Mouse (Mus musculus) heart, embryonic 10.5 days (tissue): Measurements from ENCODE around the gene Cebpg. TPM values are rescaled to one million over a fixed set of nuclear protein-coding genes. Genes with fewer than 3 reads are reported as not detected.

Source experiments
- DNase-seq: peaks from one replicate; pipeline ENCODE4 v3.0.0-alpha.2; 2017; ENCODE audit warnings: low spot score
- H3K27ac ChIP-seq: fragments of 300-500 bp; sonication (generic); 2 replicates; pipeline ENCODE4 v1.5.1; 2016; ENCODE audit warnings: mild to moderate bottlenecking
- H3K27me3 ChIP-seq: fragments of 300-500 bp; sonication (generic); 2 replicates; pipeline ENCODE4 v1.6.1; 2016; ENCODE audit warnings: mild to moderate bottlenecking; ENCODE audit not compliant: poor library complexity, insufficient read depth, severe bottlenecking
- H3K36me3 ChIP-seq: fragments of 300-500 bp; sonication (generic); 2 replicates; pipeline ENCODE4 v1.6.1; 2016; ENCODE audit warnings: mild to moderate bottlenecking, moderate library complexity
- H3K4me1 ChIP-seq: fragments of 300-500 bp; sonication (generic); 2 replicates; pipeline ENCODE4 v1.6.1; 2016; ENCODE audit warnings: mild to moderate bottlenecking
- H3K4me3 ChIP-seq: fragments of 300-500 bp; sonication (generic); 2 replicates; pipeline ENCODE4 v1.5.1; 2016; ENCODE audit warnings: mild to moderate bottlenecking, moderate library complexity
- H3K9me3 ChIP-seq: fragments of 300-500 bp; sonication (generic); 2 replicates; pipeline ENCODE4 v1.6.1; 2016; ENCODE audit warnings: mild to moderate bottlenecking, moderate library complexity
- WGBS: fragments of 180-500 bp; shearing (Covaris S2); methylation state at CpG from one replicate; pipeline ENCODE4 v1.1.7; 2016; 5-methylcytosine and 5-hydroxymethylcytosine counted together
- polyA plus RNA-seq: library from polyadenylated mRNA; unstranded; fragments of >200 nt; fragmentation: Nextera tagmentation; extraction: Ambion mirVana; gene quantifications from 2 replicates; pipeline ENCODE4 v1.2.1, GENCODE M21; 2016

The Cebpg gene
- polyA plus RNA-seq, 1 experiment from 2014 or later = 29.3 TPM

DNA sequence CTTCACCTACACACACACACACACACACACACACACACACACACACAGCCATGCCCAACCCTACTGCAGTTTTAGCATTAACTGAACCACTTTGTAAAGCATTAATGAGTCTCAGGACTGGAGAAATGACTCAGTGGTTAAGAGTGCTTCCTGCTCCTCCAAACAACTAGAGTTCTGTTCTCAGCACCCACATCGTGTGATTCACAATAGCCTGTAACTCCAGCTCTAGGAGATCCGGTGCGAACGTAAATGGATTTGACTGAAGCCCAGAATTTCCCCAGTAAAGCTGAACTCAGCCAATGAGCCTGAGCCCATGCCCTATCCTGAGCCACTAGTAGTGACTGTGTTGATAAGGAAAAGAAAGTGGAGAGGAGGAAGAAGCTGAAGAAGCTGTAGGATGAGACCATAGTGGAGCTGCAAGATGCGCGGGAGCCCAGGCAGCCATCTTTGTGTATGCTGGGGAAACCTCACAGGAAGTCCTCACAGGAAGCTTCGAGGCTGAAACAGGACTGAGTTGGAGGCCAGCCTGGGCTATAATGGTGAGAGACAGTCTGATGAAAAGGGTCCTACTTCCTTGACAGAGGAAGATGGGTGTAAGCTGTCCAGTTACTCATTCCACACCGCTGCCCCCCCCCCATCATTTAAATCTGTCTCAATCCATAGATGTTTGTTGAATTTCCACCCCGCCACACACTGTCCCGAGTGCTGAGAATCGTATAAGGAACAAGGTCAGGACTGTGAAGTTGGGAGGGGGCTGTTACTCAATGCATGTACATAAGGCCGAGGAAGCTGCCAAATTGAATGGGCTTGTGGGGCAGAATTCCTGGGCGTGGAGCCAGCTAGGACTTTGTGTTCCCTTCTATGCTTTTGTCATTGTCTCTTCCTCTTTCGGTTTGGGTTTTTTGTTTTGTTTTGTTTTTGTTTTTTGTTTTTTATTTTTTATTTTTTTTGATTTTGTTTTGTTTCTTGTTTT lies 8.2 kb upstream of the Cebpg start:
- Histone ChIP-seq H3K27me3 (no peaks in the 10 kb centered on the region), H3K4me1 (no peaks in the 10 kb centered on the region), H3K27ac (no peak overlapping the region), H3K4me3 (no peak overlapping the region), H3K9me3 (peaks cover 4% of the 10 kb centered on the region; the same call in 1 of the 2 replicates), H3K36me3 (no peaks in the 10 kb centered on the region)
- 77% methylated on average over 14 of the region's 14 CpGs for WGBS
- no peak for DNase-seq

DNA sequence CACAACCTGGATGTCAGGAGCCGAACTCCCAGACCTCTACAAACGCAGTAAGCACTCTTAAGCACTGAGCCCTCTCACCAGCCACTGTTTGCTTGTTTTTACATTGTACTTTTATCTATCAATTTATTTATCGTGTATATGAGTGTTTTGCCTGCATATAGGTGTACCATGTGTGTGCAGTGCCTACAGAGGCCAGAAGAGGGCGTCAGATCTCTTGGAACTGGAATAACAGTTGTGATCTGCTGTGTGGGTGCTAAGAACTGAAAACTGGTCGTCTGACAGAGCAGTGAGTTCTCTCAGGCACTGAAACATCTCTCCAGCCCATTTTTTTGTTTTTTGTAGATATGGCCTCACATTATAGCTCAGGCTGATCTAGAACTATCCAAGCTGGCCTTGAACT lies 3.1 kb upstream of the Cebpg start:
- H3K4me1 ChIP-seq = peaks cover 11% of the 10 kb centered on the region
- 65% methylated on average over 5 of the region's 5 CpGs for WGBS
- no peak for DNase-seq

DNA sequence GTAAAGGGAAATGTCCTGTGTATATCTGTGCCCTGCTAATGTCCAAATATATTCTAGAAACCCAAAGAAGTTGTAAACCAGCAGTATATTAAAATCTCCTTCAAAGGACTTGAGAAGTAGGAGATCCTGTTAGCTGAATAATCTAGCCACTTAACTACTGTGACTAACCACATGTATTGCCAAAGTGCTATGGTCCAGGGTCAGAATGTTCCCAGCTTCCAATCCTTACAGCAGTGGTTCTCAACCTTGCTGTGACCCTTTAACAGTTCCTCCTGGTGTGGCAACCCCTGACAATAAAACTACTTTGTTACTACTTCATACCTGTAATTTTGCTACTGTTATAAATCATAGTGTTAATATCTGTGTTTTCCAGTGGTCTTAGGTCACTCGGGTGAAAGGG lies 2.0 kb upstream of the Cebpg start:
- 68% methylated on average over 1 of the region's 1 CpGs for WGBS
- H3K4me1 ChIP-seq = peaks cover 11% of the 10 kb centered on the region
- no peaks in the 10 kb centered on the region for H3K36me3 ChIP-seq
- no peak overlapping the region for H3K4me3 ChIP-seq
- no peak for DNase-seq
- no peak overlapping the region for H3K27ac ChIP-seq
- H3K27me3 ChIP-seq = no peaks in the 10 kb centered on the region
- peaks cover 4% of the 10 kb centered on the region; the same call in 1 of the 2 replicates for H3K9me3 ChIP-seq

More for the DNA sequence above, 3.1 kb upstream of the Cebpg start:
- peaks cover 4% of the 10 kb centered on the region; the same call in 1 of the 2 replicates for H3K9me3 ChIP-seq
- no peaks in the 10 kb centered on the region for H3K36me3 ChIP-seq
- no peak overlapping the region for H3K27ac ChIP-seq
- H3K4me3 ChIP-seq = no peak overlapping the region
- no peaks in the 10 kb centered on the region for H3K27me3 ChIP-seq

DNA sequence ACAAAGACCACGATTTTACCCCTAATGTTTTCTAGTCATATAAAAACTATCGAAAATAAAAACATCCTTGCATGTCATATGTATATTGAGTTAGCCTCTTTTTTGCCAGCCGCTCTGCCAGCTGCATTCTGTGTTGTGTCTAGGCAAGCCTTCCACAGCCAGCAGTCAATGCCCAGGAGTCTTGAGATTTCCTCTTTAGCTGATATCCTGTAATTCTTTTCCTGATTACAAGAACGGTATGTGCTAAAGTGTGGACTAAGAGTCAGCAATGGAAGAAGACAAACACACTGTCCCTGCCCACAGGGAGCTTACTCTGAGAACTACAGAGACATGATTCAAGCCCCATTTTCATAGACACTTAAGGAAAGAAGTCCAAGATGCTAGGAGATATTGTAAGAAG lies 1.2 kb upstream of the Cebpg start:
- H3K27me3 ChIP-seq = no peaks in the 10 kb centered on the region
- H3K4me1 ChIP-seq = peaks cover 11% of the 10 kb centered on the region
- no peak overlapping the region for H3K27ac ChIP-seq
- no peak overlapping the region for H3K4me3 ChIP-seq
- no peaks in the 10 kb centered on the region for H3K36me3 ChIP-seq
- peaks cover 4% of the 10 kb centered on the region; the same call in 1 of the 2 replicates for H3K9me3 ChIP-seq
- no peak for DNase-seq
- WGBS = 72% methylated on average over 4 of the region's 4 CpGs

DNA sequence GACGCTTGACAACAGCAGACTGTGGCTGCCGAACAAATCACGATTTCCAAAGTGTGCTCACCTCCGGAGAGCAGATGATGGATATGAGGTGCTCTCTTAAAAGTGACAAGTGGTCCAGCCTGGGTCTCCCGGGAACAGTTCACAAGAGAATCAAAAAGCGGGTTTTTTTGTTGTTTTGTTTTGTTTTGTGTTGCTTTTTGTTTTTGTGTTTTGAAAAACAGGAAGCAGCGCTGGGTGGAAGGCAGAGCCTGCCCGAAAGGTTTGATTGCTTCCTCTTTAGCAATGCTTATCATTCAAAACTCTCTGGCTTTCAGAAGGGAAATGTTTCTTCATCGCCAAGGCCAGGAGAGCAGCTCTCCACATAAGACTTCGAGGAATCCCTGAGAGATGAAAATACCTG lies 626 bp upstream of the Cebpg start:
- H3K27me3 ChIP-seq = no peaks in the 10 kb centered on the region
- peaks cover 11% of the 10 kb centered on the region for H3K4me1 ChIP-seq
- H3K4me3 ChIP-seq = peak overlapping the region; percentile 97
- 17% methylated on average over 10 of the region's 10 CpGs for WGBS
- DNase-seq = no peak
- H3K36me3 ChIP-seq = no peaks in the 10 kb centered on the region
- peaks cover 4% of the 10 kb centered on the region; the same call in 1 of the 2 replicates for H3K9me3 ChIP-seq
- H3K27ac ChIP-seq = peak overlapping the region; percentile 97

DNA sequence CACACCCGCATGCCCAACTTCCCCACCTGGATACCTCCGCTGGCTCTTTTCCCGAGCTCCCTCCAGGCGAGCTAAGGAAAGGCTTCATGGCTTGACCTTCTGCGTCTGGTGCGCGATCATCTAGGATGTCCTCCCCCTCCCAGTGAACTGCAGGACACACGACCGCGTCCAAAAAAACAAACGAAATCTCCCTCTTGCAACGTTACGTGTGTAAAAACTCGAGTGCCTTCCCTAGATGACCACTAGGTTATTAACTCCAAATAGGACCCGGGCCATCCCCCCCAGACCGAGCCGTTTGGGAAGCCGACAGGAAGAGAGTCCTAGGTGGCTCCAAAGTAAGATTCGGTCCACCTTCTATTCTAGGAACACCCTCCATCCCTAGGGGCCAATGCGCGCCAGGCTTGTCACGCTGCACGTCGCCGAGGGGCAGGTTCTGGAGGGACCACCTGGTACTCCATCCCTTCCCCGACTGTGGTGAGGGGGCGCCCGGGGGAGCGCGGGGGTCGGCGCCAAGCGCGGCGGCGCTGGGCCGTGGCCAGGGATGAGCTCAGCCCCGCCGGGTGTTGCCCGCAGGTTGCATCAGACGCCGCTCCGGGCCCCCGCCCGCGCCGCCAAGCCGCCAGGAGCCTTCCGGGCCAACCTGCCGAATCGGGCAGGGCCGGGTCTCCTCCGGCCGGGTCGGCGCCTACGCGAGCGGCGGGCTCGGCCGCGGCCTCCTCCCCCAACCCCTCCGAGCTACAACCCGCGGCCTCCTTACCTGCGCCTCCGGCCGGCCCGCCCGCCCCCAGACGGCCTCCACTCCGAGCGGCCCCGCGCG lies 546 bp downstream of the Cebpg start:
- 1% methylated on average over 69 of the region's 77 CpGs for WGBS
- H3K27ac ChIP-seq = peak overlapping the region; percentile 97
- peak; percentile 81 for DNase-seq
- 0 out of 2 replicates have a peak, but pooled peaks cover 4% of the 10 kb centered on the region for H3K36me3 ChIP-seq
- H3K4me1 ChIP-seq = peaks cover 11% of the 10 kb centered on the region
- H3K27me3 ChIP-seq = no peaks in the 10 kb centered on the region
- H3K9me3 ChIP-seq = peaks cover 4% of the 10 kb centered on the region; the same call in 1 of the 2 replicates
- H3K4me3 ChIP-seq = peak overlapping the region; percentile 97

DNA sequence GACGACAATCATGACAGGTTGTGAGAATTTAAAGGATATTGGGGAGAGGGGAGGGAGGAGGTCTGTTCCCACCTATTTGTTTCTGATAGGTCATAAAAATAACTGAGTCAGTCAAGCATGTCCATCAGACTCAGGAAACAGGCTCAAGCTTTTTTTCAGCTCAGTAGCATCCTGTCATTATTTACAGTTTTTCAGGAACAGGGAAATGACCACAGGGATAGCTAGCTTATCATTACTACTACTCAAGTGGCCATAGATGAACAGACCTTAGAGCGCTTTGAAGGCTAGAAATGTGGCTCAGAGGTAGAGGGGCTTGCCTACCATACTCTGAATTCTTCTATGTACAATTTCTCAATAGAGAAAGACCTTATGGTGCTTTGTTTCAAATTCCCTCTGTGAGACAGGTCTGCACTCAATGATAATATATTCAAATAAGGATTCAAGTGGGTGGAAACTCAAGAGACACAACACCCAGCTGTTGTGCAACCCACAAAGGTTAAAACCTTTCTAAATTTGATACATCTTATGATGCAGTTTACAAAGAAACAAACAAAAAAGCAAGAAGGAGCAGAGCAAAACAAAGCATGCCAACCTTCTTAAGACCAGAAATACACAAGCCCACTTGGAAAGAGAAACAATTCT lies 1.3 kb downstream of the Cebpg start:
- Histone ChIP-seq H3K4me3 (peak overlapping the region; percentile 97), H3K4me1 (peaks cover 11% of the 10 kb centered on the region), H3K27me3 (no peaks in the 10 kb centered on the region), H3K36me3 (peaks cover 12% of the 10 kb centered on the region), H3K27ac (peak overlapping the region; percentile 97; the same call in 1 of the 2 replicates), H3K9me3 (peaks cover 3% of the 10 kb centered on the region; the same call in 1 of the 2 replicates)
- 38% methylated on average over 2 of the region's 2 CpGs for WGBS
- no peak for DNase-seq

DNA sequence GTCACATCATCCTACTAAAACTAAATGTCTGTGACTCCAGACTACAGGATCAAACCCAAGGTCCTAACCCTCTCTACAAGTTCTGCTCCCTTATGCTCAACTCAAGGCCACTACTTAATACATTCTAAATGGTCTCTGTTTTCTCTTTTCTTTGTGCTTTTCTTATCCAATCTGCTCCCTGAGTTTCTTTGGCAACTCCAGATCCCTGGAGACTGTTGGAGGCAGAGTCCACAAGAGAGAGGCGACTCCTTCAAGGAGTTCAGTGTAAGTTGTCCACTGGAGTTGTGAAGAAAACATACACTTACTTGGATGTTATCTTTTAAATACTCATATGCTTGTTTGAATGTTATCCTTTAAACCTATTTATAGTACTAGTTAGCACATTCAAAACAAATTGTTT lies 2.1 kb downstream of the Cebpg start:
- DNase-seq = no peak
- no peaks in the 10 kb centered on the region for H3K9me3 ChIP-seq
- H3K4me1 ChIP-seq = peaks cover 11% of the 10 kb centered on the region
- no peak overlapping the region for H3K4me3 ChIP-seq
- 87% methylated on average over 1 of the region's 1 CpGs for WGBS
- no peak overlapping the region for H3K27ac ChIP-seq
- H3K27me3 ChIP-seq = no peaks in the 10 kb centered on the region
- peaks cover 16% of the 10 kb centered on the region for H3K36me3 ChIP-seq

DNA sequence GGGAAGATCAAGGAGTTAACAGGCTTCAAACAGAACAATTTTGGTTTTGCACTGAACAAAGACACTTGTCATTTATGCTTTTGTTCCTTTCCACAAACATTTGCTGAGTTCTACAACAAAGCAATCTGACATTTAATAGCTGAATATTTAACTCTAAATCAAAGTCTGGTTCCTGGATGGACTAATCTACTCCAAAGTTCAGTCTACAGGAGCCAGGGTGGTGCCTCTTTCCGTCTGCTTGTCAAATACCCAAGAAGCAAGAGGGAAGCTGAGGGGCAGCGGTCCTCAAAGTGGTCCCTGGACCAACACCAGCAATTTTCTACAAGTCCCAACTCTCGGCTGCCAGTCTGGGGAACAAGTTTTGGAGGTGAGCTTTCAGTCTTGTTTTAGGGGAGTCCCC lies 3.2 kb downstream of the Cebpg start:
- Histone ChIP-seq H3K4me1 (peaks cover 11% of the 10 kb centered on the region), H3K9me3 (no peaks in the 10 kb centered on the region), H3K36me3 (peaks cover 16% of the 10 kb centered on the region), H3K27me3 (no peaks in the 10 kb centered on the region), H3K27ac (no peak overlapping the region), H3K4me3 (no peak overlapping the region)
- no peak for DNase-seq
- 87% methylated on average over 3 of the region's 3 CpGs for WGBS

DNA sequence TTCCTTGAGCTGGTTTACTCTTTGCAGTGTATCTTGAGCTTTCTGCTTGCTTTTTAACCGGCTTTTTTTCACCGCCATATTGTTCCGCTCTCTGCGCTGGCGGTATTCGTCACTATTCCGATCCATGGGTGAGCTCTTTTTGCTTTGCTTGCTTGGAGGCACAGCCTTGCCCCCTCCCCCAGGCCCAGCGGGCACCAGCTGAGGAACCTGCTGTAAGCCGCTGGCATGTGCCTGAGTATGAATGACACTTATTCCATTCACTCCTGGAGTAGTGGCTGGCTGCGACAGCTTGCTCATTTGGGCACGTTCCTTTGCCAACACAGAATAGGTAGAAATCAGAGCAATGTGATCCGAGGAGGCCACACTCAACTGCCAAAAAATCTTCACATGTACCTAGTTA lies 5.8 kb downstream of the Cebpg start:
- H3K9me3 ChIP-seq = no peaks in the 10 kb centered on the region
- H3K4me3 ChIP-seq = no peak overlapping the region
- no peak for DNase-seq
- H3K36me3 ChIP-seq = peaks cover 31% of the 10 kb centered on the region
- 93% methylated on average over 12 of the region's 12 CpGs for WGBS
- H3K27ac ChIP-seq = no peak overlapping the region
- no peaks in the 10 kb centered on the region for H3K27me3 ChIP-seq
- peaks cover 10% of the 10 kb centered on the region for H3K4me1 ChIP-seq

DNA sequence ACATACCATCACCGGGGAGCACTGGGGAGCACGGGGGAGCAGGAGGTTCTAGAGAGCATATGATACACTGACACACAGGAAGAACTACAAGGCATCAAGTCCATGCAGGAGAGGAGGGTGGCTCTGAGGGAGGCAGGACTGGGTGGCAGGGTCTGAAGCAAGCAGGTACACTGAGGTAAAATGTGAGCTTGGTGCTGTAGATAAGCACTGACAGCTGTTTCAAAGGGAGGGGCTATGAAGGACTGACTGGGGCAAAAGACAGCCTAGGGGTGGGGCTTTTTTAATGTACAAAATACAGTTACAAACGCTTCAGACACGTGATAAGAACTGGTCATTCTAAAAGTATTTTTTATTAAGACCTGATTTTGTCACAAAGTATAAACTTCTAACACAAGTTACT lies 10.3 kb downstream of the Cebpg start:
- Histone ChIP-seq H3K4me3 (no peak overlapping the region), H3K4me1 (no peaks in the 10 kb centered on the region), H3K9me3 (no peaks in the 10 kb centered on the region), H3K27ac (no peak overlapping the region), H3K27me3 (no peaks in the 10 kb centered on the region), H3K36me3 (peaks cover 66% of the 10 kb centered on the region)
- no peak for DNase-seq
- 85% methylated on average over 4 of the region's 4 CpGs for WGBS

DNA sequence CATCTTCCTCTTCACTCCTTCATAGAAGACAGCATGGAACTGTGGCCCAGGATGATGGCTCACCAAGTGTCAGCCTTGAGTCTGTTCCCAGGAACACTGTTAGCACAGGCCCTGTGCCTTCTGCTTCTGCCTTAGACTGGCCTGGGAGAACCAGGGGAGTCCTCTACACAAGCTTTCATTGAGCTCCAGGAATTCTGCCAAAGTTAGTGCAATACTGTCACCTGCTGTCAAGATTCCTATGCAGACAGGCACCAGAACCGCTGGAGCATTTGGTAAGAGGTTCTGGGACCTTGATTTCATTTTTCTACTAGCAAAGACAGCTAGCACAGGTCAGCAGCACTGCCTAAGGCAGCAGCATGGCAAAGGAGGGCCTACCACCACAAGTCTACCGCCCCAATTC lies 11.7 kb downstream of the Cebpg start:
- Histone ChIP-seq H3K27ac (no peak overlapping the region), H3K27me3 (no peaks in the 10 kb centered on the region), H3K9me3 (no peaks in the 10 kb centered on the region), H3K4me1 (no peaks in the 10 kb centered on the region), H3K36me3 (peaks cover 64% of the 10 kb centered on the region), H3K4me3 (no peak overlapping the region)
- WGBS = 93% methylated on average over 2 of the region's 2 CpGs
- DNase-seq = no peak
